Mouse (Mus musculus) spleen, postnatal 10 days (tissue): Measurements from ENCODE around the gene Diras2.
A peak's percentile ranks its signal among the peaks of the same experiment; 100 is the strongest.

Experiments used
- DNase-seq, 2 experiments: peaks; one replicate each; pipeline ENCODE4 v3.0.0; 2021 to 2022; ENCODE audit warnings: low spot score in 2 of 2

Gene Diras2

DNA sequence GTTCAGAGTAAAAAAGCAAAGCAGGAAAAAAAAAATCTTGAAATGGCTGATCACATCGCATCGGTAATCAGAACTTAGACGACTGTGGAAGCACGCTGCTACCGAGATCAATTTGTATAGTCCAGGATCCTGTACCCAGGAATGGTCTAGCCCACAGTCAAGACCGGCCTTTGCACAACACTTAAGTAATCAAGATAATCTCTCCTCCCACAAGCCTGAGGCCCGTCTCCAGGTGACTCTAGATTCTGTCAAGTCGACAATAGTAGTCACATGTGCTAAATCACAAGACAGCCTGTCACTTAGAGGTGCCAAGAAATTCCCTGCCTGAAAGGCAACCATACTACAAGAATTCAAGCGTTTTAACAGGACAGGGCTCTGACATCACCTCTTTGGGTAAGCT, at the start of gene Diras2:
Diras2 (minus strand) TSS at position 159 of the 400 bp plus-strand sequence.
- DNase-seq, result no peak

DNA sequence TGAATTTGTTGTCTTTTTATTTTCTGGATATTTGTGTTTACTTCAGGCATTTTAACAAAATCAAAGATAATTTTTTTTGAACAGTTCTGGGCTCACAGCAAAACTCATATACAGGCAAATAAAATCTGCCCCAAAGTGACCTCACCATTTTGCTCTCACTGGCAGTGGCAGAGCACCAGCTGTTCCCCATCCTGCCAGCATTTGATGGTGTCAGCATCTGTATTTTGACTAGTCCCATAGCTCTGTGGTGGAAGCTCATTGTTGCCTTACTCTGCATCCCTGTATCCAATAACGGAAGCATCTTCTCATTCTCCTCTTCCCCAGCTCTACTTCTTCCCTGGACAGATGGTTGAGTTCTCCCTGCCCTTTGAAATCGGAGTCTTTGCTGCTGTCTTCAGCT, 47.7 kb upstream of the Diras2 start:
- DNase-seq, result no peak

DNA sequence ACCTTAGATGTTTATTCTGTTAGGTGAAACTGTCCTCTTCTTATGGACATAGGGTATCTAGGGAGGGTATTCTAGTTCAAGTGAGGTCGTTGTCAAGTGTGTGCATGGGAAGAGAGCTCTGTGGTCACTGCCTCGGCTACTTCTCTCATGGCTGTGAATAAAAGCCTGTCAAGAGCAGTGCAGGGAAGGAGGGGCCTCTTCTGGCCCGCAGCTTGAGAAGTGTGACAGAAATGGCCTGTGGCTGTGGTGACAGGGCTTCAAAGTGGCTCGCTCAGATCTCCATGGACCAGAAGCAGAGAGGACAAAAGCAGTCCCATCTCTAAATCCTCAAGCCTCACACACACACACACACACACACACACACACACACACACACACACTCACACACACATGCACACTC, 46.9 kb upstream of the Diras2 start:
- DNase-seq, result no peak

DNA sequence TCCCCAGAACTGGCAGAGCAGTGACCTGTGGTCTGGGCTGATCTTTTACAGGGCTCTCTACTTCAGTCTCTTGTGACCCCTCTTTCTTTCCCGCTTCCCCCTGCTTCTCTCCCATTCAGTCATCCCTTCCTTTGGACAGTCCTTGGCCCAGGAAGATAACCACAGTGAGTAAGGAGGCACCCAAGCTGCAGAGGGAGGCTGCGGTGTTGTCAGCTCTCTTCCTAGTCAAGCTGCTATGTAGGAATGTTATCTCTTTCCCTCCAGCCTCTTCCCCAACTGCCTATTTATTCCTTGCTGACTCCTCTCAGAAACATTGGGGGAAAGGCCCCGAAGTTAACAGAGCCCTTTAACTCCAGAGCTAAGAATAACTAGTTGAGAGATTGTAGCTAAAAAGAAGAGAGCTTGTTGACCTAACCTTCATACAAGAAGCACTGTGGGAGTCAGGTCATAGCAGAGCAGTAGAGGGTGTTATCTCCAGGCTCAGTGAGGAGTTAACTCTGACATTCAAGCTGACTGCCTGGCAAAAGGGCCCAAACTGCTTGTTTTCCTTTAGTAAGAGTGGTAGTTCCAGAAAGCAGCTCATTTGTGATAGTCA, 46.3 kb upstream of the Diras2 start:
- DNase-seq, result no peak

DNA sequence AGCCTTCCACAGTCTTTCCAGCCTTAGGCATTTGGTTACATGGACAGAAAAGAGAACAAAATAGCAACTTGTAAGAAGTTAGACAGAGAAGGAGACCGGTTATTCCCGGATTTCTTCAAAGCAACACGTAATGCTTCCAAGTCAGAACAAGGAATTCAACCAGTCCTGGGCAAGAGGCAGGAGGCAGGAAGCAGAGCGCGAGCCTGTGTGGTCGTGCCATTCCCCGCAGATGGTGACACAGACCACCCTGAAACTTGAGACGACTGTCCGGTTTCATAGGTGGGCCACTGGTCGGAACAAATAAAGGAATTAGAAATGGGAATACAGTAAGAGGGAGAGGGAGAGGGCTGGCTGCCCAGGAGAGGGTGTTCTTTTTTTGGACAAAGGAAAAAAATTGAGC, 45.8 kb upstream of the Diras2 start:
- DNase-seq, result no peak

DNA sequence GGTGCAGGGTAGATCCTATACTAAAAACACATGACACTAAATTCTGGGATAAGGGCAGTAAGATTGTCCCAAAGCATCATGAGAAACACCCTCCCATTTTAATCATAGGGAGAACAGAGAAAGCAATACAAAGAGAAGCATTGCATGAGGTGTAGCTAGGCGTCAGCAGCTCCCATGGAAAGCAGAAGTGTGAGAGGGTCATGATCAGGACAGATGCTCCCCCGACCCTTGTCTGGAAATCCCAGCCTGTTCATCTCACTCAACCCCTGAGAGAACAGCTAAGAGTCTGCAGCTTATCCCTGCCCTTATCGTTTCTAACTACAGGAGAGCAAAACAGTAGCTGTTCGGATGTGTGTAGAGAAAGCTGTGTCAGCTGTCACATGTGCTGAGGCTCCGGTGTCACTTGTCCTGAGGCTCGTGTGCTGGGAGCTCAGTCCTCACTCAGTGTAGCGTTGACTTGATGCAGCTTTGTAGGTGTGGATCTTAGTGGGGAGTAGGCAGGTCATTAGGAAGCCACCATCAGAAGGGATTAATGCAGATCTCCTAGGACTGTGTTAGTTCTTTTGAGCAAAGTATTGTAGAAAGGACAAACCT, 45.0 kb upstream of the Diras2 start:
- no peak for DNase-seq

DNA sequence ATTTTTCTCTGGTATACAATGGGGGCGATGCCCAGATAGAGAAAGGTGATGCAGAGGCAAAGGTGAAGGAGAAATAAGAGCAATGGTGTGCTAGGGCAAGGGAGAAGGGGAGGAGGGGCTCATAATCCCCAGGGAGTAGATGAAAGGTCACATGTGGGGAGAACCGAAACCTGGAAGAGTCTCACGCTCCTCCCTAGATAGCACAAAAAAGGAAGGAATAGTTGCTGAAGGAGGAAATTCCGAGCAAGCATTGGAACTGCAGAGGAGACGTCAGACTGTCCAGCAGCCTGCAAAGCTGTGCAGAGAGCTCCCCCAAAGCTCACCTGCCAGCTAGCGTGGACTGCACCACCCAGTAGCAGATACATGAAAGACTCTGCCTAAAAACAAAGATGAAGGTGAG, 44.4 kb upstream of the Diras2 start:
- no peak for DNase-seq

DNA sequence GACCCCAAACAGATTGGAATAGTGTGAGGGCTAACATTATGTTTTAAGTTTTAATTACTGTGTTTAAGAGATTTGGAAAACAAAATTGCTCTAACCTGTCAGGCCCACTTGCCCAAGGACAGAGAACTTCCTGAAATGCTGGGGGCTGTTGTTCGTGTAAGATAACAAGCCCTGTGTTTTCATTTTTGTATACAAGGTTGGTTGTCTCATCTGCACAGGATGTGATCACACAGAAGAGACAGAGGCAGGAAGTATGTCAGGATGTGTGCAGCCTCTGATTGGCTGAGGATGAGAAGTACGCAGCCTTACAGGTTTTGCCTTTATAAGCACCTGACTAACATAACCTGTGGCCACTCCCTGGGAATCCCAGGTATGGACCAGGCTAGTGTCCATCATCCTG, 43.2 kb upstream of the Diras2 start:
- DNase-seq, result no peak

GRCm38 (mm10) chr13:52572451-52573446, 41.7 kb upstream of the Diras2 start:
- DNase-seq, result peak in 1 of 2 experiments; percentile 73

DNA sequence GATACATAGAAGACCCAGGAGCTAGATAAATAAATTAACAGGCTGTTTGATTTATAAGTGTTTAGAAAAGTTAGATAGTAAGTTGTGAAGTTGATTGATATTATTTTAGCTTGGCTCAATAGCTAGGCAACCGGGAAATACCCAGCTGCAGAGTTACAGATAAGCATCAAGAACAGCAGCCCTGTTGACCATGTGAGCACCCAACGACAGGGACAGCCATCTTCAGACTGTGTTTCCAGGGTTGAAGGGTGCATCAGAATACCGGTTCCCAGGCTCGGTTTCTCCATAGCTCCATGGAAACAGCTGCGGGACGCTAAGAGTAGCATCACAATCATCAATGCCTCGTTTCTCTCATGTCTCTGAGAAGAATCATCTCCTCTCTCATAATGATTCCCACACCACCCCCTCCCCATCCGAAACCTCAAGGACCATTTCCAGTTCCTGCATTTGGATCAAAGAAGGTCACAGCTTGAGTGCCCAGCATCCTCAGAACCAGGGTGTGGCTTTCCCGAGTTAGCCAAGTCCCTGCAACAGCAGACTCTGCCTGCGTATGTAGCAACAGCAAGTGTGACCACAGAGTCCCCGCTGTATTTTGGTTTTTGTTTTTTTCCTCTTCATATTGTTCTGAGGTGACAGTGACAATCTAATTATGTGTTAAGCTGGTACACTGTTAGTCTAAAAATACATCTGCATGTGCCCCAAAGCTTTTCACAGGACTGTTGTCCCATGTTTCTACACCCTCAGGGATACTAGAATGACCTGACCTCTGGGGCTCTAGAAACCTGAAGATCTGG, 40.7 kb upstream of the Diras2 start:
- peak in 1 of 2 experiments; percentile 39 for DNase-seq

DNA sequence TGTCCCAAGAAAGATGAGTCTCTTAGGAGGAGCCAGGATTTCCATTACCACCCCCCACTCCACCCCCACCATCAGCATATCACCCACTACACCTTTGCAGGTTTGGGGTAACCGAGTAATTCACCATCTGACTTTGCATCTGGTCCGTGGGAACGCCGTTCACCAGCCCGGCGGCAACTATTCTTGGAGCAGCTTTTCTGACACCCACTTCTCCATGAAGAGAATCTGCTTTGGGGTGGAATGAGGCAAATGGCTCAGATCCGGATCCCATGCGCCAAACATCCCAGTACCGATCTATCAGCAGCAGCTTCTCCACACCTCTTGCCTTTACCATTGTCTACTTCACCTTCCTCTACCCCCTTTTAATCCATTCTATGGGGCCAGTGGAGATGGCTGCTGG, 39.2 kb upstream of the Diras2 start:
- DNase-seq, result no peak

DNA sequence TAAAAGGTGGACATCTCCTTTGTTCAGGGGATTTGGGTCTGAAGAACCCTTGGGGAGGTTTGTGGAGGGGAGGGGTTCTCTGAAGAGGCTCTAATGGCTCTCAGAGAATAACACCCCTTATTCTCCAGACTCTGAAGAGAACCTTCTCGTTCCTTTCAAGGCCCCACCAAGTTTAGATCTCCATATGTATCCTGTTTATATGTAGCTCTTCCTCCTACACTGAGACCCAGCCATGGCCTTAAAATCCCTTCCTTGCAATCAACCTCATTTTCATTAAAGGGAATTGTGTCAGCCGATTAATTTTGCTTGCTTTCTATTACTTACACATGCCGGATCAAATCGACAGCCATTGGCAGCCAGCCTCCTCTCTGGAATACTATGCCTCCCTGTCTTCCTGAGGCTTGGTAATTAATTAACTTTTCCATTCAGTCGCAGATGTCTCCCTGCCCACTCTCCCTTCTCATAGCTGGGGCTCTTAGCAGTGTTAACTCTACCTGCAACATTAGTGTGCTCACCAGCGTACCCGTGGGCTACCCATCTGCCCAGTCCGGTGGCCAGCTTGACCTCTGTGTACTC, 38.2 kb upstream of the Diras2 start:
- DNase-seq, result no peak

DNA sequence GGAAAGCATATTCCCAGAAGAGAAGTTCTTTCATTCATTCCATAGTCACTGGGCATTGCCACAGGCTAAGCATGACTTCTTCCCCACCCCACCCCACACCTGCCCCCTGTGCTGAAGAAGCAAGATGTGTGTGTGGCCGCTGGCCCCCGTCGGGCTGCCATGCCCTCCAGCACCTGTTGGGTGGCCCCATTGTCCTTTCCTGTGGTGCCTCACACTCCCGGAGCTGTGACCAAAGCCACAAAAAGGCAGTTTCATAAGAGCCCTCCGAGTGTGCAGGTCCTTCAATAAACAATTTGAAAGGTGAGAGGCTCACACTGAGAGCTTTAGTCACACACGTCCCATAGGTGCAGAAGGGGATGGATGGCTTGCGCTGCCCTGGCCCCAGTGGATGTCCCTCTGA, 35.7 kb upstream of the Diras2 start:
- peak in 1 of 2 experiments; percentile 50 for DNase-seq

- DNase-seq, result peak in 1 of 2 experiments; percentile 40
Measured at GRCm38 (mm10) chr13:52566188-52566760, 35.2 kb upstream of the Diras2 start.

DNA sequence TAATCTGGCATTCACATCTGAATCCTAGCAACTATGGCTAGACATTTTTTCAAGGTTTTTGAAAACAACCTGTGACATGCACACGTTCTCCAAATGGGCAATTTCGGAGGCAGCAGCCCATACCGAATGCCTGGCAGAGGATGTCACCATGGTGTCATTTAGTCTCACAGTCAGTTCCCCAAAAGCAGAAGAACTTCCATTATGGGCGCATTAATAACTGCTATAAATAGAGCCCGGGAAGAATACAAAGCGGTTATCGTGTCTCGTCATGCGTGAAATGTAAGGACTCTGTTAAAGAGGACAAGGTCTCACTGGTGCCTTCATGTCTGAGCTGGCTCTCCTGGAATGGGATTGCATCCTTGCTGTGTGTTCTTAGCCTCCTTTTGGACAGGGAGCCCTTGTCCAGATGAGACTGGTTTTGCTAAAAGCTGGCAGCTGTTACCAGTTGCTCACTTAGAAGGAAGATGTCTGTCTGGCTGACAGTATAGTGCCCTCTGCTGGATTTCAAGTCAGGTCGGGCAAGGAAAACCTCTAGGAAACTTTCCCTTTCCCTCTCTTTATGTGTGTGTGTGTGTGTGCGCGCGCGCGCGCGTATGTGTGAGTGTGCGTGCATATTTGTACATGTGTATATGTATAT, 34.1 kb upstream of the Diras2 start:
- no peak for DNase-seq

GRCm38 (mm10) chr13:52562166-52562571, 31.1 kb upstream of the Diras2 start:
- no peak for DNase-seq

- DNase-seq, result no peak
Measured at GRCm38 (mm10) chr13:52561367-52562165, 30.5 kb upstream of the Diras2 start.

DNA sequence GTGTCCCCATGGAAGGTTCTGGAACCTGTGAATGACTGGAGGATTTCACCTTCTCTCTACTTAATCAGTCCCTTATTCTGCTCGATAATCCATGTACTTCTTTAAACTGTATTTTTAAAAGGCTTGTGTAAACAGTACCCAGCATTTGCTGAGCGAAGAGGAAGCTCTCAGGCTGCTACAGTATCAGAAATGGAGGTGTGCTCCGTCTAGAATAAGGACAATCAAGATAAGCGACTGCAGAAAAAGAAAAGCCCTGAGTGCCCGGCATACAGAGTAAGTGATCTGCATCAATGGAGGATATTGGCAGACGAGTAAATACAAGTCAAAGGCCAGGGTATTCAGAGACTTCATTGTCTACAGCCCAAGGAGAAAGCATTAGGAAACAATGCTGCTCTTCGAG, 26.3 kb upstream of the Diras2 start:
- no peak for DNase-seq

DNA sequence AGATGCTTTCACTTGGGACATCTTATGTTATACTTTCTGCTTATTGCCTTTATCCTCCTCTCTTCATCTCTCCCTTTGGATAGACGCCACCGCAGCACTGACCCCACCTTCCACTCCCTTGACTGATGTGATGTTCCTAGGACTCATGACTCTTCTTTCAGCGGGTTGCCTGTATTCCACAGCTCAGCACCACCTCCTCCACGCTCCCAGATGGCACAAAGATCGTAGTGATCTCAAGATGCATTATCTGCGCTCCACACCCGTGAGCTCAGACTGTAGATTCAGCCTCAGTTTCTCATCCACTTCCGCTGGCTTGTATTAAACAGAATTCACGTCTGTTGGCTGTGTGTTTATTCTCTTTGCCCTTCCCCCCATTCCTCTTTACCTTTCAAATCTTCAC, 23.6 kb upstream of the Diras2 start:
- DNase-seq, result no peak
